Mouse (Mus musculus) brain, embryonic 18.5 days (tissue): ENCODE data around the gene Gadl1.

Experiments used
- DNase-seq: peaks from one replicate; pipeline ENCODE4 v3.0.0-alpha.2; 2012; ENCODE audit warnings: low read depth, low spot score

The Gadl1 gene

DNA sequence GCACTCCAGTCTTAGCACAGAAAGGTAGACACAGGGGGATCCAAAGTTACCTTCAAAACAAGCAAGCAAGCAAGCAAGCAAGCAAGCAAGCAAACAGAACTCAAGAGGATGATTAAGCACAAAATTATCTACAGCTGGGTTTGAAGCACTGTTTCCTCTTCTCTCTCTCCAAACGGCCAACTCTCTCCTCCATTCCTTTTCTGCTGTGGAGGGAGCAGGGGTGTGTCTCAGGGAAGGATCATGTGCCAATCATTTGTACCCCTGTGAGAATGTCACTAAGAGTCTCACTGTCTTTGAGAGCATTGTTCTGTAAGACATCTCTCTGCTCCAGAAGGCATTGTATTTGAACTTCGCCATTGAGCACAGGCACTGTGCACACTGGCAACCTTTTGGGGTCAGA lies 27.1 kb downstream of the Gadl1 start:
- DNase-seq: no peak

DNA sequence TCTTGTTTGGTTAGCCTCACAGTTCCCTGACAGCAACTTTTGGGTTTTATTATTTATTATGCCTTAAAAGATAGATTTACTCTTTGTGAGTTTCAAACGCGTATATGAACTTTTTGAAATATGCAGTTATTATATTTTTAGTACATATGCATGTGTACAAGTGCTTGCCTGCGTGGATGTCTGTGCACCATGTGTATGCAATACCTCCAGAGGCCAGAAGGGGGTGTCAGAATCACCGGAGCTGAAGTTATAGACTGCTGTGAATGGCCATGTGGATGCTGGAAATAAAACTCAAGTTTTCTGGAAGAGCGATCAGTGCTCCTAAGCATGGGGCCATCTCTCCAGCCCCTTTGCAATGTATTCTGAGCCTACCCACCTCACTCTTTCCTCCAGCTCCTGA lies 28.7 kb downstream of the Gadl1 start:
- no peak for DNase-seq

- DNase-seq: no peak
Measured at GRCm38 (mm10) chr9:115939420-115939819, 30.2 kb downstream of the Gadl1 start.

DNA sequence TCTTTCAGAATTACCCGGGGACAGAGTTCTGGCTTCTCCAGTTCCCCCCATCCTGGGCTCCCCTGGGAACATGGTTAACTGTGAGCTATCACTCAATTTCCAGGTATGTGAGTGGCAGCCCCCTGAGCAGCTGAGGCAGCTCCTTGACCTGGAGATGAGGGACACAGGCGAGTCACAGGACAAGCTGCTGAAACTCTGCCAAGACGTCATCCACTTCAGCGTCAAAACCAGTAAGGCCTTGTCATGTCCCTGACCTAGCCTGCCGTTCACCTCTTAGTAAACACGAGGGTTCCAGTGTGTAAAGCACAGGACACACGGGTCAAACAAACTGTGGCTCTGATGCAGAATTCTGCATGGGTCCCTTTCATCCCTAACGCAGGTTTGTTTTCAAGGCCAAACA lies 31.9 kb downstream of the Gadl1 start:
- no peak for DNase-seq

DNA sequence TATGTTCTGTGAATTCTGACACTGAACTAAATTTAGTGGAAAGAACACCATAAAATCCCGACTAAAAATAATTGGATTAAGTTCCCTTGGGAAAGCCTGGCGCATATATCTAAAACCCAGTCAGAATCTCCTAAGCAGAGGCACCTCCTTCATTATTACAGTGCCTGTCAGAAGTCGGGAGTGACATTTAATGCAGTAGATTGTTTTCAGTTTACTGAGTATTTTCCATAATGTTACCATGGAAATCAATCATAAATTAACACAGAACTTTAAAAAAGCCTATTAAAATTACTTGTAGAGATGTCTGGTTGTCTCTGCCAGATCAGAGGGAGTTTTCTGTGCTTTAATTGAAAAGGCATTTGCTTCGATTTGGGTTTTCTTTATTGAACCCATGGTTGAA lies 33.2 kb downstream of the Gadl1 start:
- peak; percentile 32 for DNase-seq

DNA sequence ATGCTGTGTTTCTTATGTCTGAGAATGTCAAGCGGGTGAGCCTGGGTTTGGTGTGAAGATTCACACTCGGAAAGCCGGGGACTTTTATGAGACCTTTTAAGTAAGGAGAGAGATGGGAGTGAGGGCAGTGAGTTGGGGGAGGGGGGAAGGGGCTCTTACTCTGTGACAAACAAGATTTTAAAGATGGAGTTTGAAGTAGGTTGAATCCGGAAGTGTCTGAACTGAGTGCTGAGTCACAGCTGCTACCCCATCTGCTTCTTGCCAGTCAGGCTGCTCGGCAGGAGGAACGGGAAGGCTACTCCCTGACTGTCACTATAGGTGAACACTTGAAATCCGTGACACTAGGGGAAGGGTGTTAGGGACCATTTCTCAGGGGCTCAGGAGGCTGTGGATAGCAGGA lies 33.7 kb downstream of the Gadl1 start:
- DNase-seq: peak; percentile 26

- DNase-seq: no peak
Measured at GRCm38 (mm10) chr9:115943577-115944320, 34.5 kb downstream of the Gadl1 start.

GRCm38 (mm10) chr9:115965056-115965455 lies 55.8 kb downstream of the Gadl1 start:
- no peak for DNase-seq

GRCm38 (mm10) chr9:115966116-115966515 lies 56.9 kb downstream of the Gadl1 start:
- no peak for DNase-seq

DNA sequence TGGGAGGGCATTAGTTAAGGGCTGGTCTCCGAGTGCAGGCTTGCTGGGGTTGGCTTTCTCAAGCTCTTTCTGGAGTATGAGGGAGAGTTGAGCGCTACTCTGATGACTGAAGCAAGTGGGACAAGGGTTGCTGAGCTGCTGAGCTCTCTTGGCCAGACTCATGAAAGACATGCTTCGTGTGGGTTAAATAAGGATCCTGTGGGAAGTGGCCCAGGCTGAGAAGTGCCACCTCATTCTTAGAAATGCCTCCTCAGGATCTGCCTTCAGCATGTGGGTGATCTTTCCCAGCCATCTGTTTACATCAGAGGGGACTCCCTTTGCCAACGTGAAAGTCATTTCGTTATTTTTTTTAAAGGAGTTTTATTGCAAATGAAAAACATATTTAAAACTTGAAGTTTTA lies 57.5 kb downstream of the Gadl1 start:
- DNase-seq: no peak

DNA sequence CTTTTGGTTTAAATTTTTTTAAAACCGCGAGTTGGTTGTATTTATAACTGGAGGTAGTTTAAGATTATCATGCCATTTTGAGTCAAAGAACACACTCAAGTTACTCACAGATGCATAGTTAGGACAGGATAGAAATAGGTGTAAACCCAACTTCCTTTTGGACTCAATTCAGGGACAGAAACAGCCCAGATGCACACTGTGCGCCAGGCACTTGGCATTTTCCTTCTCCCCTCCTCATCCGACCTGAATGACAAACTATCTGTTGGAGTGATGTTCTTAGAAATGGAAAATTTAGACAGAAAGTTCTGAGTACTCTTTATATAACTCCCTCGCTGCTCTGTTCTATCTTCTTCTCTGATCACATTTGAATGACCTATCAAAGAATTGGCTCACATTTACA lies 58.4 kb downstream of the Gadl1 start:
- DNase-seq: no peak

DNA sequence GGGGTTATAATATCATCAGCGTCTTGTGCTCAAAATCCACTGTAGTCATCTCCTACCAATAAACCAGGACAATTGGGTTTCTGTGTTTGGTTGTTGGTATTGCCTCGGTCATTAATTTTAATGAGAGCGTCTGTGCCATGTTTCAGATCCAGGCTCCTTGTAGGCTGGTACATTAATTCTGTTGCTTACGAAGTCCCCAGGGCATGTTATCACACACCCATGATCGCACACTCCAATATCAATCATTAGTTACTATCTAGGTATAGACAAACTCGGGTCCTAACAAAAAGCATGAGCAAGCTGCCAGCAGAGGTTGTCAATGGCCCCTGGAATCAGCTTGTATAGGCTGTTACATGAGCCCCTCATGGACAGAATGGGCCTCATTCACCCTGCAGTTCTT lies 67.6 kb downstream of the Gadl1 start:
- DNase-seq: no peak

- peak; percentile 28 for DNase-seq
Measured at GRCm38 (mm10) chr9:115977598-115978240, 68.5 kb downstream of the Gadl1 start.

- no peak for DNase-seq
Measured at GRCm38 (mm10) chr9:115978478-115978877, 69.2 kb downstream of the Gadl1 start.

DNA sequence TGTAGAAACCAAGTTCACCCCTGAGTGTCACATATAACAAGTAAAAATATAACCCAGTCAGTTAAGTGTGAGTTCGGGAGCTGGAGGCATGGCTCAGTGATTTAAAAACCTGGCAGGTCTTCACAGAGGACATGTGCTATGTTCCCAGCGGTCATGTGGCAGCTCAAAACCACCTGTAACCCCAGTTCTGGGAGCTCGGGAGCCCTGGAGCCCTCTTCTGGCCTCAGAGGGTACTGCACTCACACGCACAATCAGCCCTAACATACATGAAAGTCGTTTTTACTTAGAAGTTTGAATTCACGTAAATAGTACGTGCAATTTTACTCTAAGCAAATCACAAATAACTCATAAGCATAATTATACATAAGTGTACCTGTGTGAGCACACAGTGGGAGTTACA lies 81.4 kb downstream of the Gadl1 start:
- no peak for DNase-seq

DNA sequence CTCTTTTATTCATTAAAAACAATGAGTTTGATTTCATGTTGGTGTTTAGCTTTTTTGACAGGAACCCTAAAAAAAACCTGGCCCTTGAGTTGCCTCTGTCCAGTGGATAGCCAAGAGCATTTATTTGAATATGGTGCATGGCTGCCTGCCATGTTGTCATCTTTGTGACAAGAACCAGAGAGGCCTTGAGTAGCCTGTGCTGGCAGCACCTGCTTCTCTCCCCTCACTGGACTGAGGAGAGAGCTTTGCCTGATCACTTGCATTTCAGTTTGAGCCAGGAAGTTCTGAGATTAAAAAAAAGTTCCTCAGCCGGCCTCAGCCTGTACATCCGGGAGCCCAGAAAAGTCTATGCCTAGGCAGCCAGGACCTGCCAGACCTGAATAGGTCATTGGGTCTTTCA lies 85.5 kb downstream of the Gadl1 start:
- no peak for DNase-seq

GRCm38 (mm10) chr9:115995856-115996560 lies 86.8 kb downstream of the Gadl1 start:
- DNase-seq: no peak

DNA sequence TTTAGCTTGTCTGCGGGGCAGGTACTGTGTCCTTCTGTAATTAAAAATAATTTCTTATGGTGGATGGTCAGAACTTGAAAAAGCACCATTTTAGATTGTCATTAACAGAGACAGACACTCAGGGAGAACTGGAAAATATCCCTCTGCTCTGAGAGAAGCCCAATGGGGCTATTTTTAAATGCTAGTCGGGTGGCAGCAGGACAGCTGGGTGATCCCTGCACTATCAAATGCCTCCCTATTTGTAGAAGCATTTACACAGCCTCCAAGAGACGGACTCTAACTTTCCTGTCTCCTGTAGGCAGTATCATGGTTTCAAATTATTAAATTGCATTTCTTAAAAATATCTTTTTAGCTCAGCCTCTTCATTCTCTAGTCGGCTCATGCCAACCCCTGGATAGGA lies 89.1 kb downstream of the Gadl1 start:
- no peak for DNase-seq

GRCm38 (mm10) chr9:115999361-115999990 lies 90.2 kb downstream of the Gadl1 start:
- DNase-seq: no peak

DNA sequence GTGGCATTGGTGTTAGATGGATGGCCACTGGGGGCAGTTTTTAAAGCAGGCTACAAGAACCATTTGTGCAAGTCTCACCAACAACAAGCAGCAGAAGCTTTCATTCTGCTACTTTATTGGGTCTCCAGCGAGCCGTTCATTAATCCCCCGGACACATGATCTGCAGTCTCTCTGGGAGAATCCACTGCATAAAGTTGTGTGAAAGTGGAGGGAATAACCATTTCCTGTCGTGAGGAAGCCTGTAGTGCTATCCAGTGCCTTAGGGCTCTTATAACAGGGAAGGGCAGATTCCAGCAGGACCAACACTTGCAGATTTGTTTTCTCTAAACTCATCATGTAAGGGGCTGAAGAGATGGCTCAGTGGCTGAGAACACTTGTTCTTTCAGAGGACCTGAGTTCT lies 104.7 kb downstream of the Gadl1 start:
- DNase-seq: no peak

DNA sequence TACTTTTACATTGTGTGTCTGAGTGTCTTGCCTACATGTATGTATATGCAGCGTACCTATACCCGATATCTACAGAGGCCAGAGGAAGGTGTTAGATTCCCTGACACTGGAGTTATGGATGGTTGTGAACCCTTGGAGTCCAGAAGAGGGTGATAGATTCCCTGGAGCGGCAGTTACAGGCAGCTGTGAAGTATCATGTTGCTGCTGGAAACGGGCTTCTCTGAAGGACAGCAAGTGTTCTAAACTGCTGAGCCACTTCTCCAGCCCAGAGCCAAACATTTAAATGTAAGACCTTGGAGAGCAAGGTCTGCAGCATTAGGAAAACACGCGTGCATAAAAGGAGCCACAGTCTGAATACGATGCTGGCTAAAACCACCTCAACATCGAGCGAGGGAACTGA lies 107.0 kb downstream of the Gadl1 start:
- no peak for DNase-seq

DNA sequence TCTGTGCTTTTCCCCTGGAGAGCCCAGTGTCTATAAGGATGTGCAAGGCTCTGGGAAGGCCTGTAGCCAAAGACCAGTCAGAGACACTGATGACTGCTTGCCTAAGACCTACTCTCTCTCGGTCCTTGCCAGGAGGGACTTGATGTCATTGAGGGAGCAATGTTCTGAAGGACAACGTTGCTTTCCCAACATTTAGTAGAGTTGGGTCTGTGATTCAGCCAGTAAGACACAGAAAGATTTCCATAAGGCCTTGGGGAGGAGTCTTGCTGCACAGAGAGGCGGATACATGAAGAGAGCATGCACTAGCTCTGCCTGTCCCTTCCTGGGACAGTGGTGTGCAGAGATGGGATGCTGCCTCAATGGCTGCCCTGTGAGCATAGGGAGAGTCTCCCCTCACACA lies 107.8 kb downstream of the Gadl1 start:
- no peak for DNase-seq
